Mouse (Mus musculus) MEL (cell line): ENCODE measurements around the gene Pkmyt1.

Experiments used
- CHD1 ChIP-seq: IDR thresholded peaks from 2 replicates; pipeline ENCODE4 v1.6.1; 2012; ENCODE audit warnings: low read depth, mild to moderate bottlenecking, inconsistent platforms, low read length, improper control_type of control experiment
- CTCF ChIP-seq, 3 experiments: IDR thresholded peaks in 2 of 3; conservative IDR thresholded peaks in 1 of 3; 2 replicates each; pipeline ENCODE4 v1.5.1; 2011 to 2012; ENCODE audit warnings: low read length in 3 of 3, low read depth in 2 of 3, mild to moderate bottlenecking in 2 of 3, improper control_type of control experiment in 1 of 3, inconsistent platforms in 1 of 3, mixed read lengths in 1 of 3, moderate library complexity in 1 of 3; ENCODE audit not compliant: control insufficient read depth in 1 of 3, insufficient read depth in 1 of 3, poor library complexity in 1 of 3, severe bottlenecking in 1 of 3
- E2F4 ChIP-seq: IDR thresholded peaks from 2 replicates; pipeline ENCODE4 v1.6.1; 2011; ENCODE audit warnings: low read depth, low read length, improper control_type of control experiment, borderline replicate concordance
- EP300 ChIP-seq, 2 experiments: IDR thresholded peaks; 2 replicates each; pipeline ENCODE4 v1.6.1; 2011; ENCODE audit warnings: improper control_type of control experiment in 2 of 2, low read length in 2 of 2, low read depth in 1 of 2, mild to moderate bottlenecking in 1 of 2
- HCFC1 ChIP-seq: IDR thresholded peaks from 2 replicates; pipeline ENCODE4 v1.6.1; 2012; ENCODE audit warnings: low read depth, mild to moderate bottlenecking, inconsistent platforms, low read length, improper control_type of control experiment, moderate library complexity
- MAX ChIP-seq: IDR thresholded peaks from 2 replicates; pipeline ENCODE4 v1.6.1; 2011; ENCODE audit warnings: low read length, improper control_type of control experiment
- MEF2A ChIP-seq: IDR thresholded peaks from 2 replicates; pipeline ENCODE4 v1.6.1; 2014; ENCODE audit warnings: low read depth, mild to moderate bottlenecking, inconsistent platforms, low read length, improper control_type of control experiment; ENCODE audit not compliant: poor library complexity, insufficient replicate concordance, severe bottlenecking; ENCODE audit errors: extremely low read depth
- MXI1 ChIP-seq: IDR thresholded peaks from 2 replicates; pipeline ENCODE4 v1.6.1; 2011; ENCODE audit warnings: mild to moderate bottlenecking, low read depth, low read length, improper control_type of control experiment
- NELFE ChIP-seq: IDR thresholded peaks from 2 replicates; pipeline ENCODE4 v1.6.1; 2011; ENCODE audit warnings: low read depth, low read length, improper control_type of control experiment
- POLR2A ChIP-seq, 2 experiments: IDR thresholded peaks; 2 replicates each; pipeline ENCODE4 v1.6.1; 2011 to 2012; ENCODE audit warnings: low read length in 2 of 2, mild to moderate bottlenecking in 2 of 2, control low read depth in 1 of 2, improper control_type of control experiment in 1 of 2, low read depth in 1 of 2, moderate library complexity in 1 of 2; ENCODE audit not compliant: control insufficient read depth in 1 of 2, insufficient read depth in 1 of 2, poor library complexity in 1 of 2
- POLR2AphosphoS2 ChIP-seq: IDR thresholded peaks from 2 replicates; pipeline ENCODE4 v1.6.1; 2011; ENCODE audit warnings: low read length, improper control_type of control experiment
- POLR2AphosphoS5 ChIP-seq: IDR thresholded peaks from 2 replicates; pipeline ENCODE4 v1.6.1; 2012; ENCODE audit warnings: low read depth, borderline replicate concordance, mild to moderate bottlenecking, inconsistent platforms, low read length, moderate library complexity, mixed read lengths
- ZKSCAN1 ChIP-seq: IDR thresholded peaks from 2 replicates; pipeline ENCODE4 v1.6.1; 2012; ENCODE audit warnings: low read depth, mild to moderate bottlenecking, inconsistent platforms, low read length, improper control_type of control experiment, moderate library complexity

DNA sequence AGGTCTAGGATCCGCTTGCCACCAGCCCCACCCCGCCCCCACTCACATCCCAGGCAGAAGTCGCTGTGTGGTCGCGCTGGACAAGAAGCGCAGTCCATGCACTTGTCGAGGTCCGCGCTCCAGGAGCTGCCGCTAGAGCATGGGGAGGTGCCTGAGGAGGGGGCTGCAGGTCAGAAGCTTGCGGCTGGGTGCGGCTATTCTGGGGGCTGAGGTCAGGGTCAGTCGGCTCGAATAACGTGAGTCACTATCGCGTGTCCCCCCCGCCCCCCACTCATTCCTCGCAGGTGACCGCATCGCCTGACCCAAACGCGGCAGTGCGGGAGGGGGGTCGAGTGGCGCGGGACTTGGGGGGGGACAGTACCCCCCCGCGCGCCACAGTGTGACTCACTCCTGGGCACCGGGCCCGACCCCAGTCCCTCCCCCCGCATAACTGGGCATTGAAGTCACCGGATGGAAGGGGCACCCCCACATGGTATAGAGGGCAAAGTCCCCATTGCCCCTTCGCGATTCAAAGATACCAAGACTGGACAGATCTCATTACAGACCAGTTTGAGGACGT lies 49.6 kb upstream of the Pkmyt1 start:
- no peak for TF ChIP-seq CTCF (IDR thresholded peaks at IDR 0.05 in 2 of 3, conservative IDR thresholded peaks at IDR 0.05 in 1 of 3; ENCODE audit: control insufficient read depth in 1 of 3, insufficient read depth in 1 of 3, low read depth in 2 of 3, low read length in 3 of 3, poor library complexity in 1 of 3, severe bottlenecking in 1 of 3)
- no peak for TF ChIP-seq MAX
- TF ChIP-seq POLR2A (IDR thresholded peaks at IDR 0.05; ENCODE audit: control insufficient read depth in 1 of 2, insufficient read depth in 1 of 2, low read depth in 1 of 2, low read length in 2 of 2, poor library complexity in 1 of 2) = no peak
- TF ChIP-seq ZKSCAN1 = no peak
- no peak for TF ChIP-seq MXI1
- TF ChIP-seq CHD1 = no peak
- no peak for TF ChIP-seq NELFE
- TF ChIP-seq POLR2AphosphoS2 = no peak
- TF ChIP-seq POLR2AphosphoS5 = no peak
- no peak; a peak in 1 of 4 replicates for TF ChIP-seq EP300 (IDR thresholded peaks at IDR 0.05; ENCODE audit: low read depth in 1 of 2, low read length in 2 of 2)
- no peak for TF ChIP-seq HCFC1
- 0 out of 2 replicates have a peak, but pooled peaks have one; percentile 7 for TF ChIP-seq E2F4
- TF ChIP-seq MEF2A = no peak
